Mouse (Mus musculus) kidney, adult 2 months (tissue): Measurements from ENCODE around the gene Slc35g2. TPM values are rescaled to one million over a fixed set of nuclear protein-coding genes. Genes with fewer than 3 reads are reported as not detected.

Experiments
- DNase-seq: peaks from one replicate; pipeline ENCODE4 v3.0.0; 2021
- H3K27ac ChIP-seq: fragments of 200-500 bp; 2 replicates; pipeline ENCODE4 v1.5.1; 2012; ENCODE audit warnings: low read depth, low read length, control low read depth, inconsistent platforms; ENCODE audit not compliant: insufficient read depth
- H3K27me3 ChIP-seq: fragments of 200-500 bp; replicated peaks from 2 replicates; pipeline ENCODE4 v1.6.1; 2012; ENCODE audit warnings: mild to moderate bottlenecking, moderate library complexity, low read length, inconsistent platforms; ENCODE audit not compliant: control insufficient read depth, insufficient read depth
- H3K36me3 ChIP-seq: fragments of 200-500 bp; 2 replicates; pipeline ENCODE4 v1.6.1; 2012; ENCODE audit warnings: mild to moderate bottlenecking, moderate library complexity, low read length, inconsistent platforms; ENCODE audit not compliant: control insufficient read depth, insufficient read depth
- H3K4me1 ChIP-seq: fragments of 200-500 bp; 2 replicates; pipeline ENCODE4 v1.6.1; 2011; ENCODE audit warnings: low read length; ENCODE audit not compliant: control insufficient read depth, insufficient read depth
- H3K4me3 ChIP-seq: fragments of 200-500 bp; 2 replicates; pipeline ENCODE4 v1.5.1; 2011; ENCODE audit warnings: mild to moderate bottlenecking, low read depth, low read length, control low read depth; ENCODE audit not compliant: insufficient read depth
- CTCF ChIP-seq: fragments of 200-500 bp; conservative IDR thresholded peaks from 2 replicates; pipeline ENCODE4 v1.5.1; 2011; ENCODE audit warnings: low read depth, mild to moderate bottlenecking, control low read depth, low read length, moderate library complexity, mixed read lengths; ENCODE audit not compliant: insufficient read depth, insufficient read length
- POLR2A ChIP-seq: fragments of 200-500 bp; IDR thresholded peaks from one replicate; pipeline ENCODE4 v1.6.1; 2011; ENCODE audit warnings: low read depth, low read length, control low read depth
- WGBS: fragments of 180-500 bp; shearing (Covaris S2); methylation state at CpG from one replicate; pipeline ENCODE4 v1.1.7; 2018; 5-methylcytosine and 5-hydroxymethylcytosine counted together
- polyA plus RNA-seq: library from polyadenylated mRNA; depleted of rRNA; stranded (reverse); fragments of >200 nt; gene quantifications from 2 replicates; pipeline ENCODE4 v1.2.3, GENCODE M21; 2012

The Slc35g2 gene
- polyA plus RNA-seq, 1 experiment = 2.3 TPM

DNA sequence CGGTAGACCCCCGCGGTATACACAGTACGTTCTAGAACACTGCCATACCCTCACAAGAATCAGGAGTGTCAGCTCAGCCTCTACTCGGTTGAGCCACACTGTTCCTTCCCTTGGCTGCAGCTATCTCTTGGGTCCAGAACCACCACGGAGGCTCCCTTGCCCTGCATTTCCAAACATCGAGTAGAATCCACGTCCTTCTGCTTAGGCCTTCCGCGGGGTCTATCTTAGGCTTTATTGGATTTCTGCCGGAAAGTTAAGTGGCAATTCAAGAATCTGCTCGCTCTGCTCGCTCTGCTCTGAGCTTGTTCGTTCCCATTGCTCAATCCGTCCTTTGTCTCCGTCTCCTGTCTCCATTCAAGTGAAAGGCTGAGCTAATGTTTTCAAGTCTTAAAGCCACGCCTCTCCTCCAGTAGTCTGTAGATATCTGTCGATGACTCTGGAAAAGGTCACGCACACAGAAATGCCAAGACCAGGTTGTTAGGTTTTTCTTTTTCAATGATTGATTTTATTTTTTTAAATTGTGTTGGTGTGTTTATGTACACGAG is 9.4 kb upstream of the Slc35g2 start:
- Histone ChIP-seq H3K27ac (no peak overlapping the region), H3K4me1 (peaks cover 8% of the 10 kb centered on the region), H3K27me3 (no peaks in the 10 kb centered on the region), H3K36me3 (no peaks in the 10 kb centered on the region), H3K4me3 (no peak overlapping the region)
- 88% methylated on average over 20 of the region's 20 CpGs for WGBS
- no peak for DNase-seq
- no peak for TF ChIP-seq CTCF
- no peak for TF ChIP-seq POLR2A

DNA sequence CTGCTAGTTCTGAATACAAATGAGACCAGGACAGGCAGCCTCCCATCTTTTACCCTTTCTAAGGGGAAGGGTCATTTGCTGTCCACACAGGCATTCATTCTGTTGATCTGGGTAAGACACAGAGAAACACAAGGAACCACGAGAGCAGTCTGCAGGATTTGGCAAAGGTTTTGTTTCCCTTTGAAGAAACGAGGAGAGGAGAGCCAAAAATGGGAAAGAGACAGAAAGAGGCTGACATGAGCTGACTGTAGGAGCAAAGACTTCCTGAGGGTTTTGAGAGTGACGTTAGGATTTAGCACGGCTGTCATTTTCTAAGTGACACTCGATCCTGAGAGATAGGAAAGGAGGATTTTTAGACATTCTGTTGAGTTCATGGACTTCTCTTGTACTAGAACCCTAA is 3.1 kb upstream of the Slc35g2 start:
- WGBS = 62% methylated on average over 5 of the region's 5 CpGs
- H3K36me3 ChIP-seq = no peaks in the 10 kb centered on the region
- no peaks in the 10 kb centered on the region for H3K27me3 ChIP-seq
- DNase-seq = no peak
- no peak for TF ChIP-seq CTCF
- TF ChIP-seq POLR2A = no peak
- no peak overlapping the region for H3K27ac ChIP-seq
- H3K4me3 ChIP-seq = no peak overlapping the region
- H3K4me1 ChIP-seq = no peaks in the 10 kb centered on the region

DNA sequence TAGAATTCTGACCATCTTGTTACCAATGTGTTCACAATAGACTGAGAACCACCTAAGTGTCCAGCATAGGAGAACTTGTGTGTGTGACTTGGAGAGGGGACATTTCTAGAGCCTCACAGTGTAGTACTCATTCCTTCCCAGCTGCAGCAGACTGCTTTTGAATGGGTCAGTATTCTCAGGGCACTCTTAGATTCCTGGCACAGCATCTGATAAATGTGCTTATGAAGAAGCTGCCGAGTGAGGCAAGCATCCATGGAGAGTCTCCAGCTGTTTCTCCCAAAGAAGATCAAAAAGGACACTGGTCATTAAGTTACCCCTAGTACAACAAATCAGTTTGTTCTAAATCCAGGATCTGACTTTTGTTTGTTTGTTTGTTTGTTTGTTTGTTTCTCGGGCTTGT is 2.4 kb upstream of the Slc35g2 start:
- DNase-seq = no peak
- no peaks in the 10 kb centered on the region for H3K36me3 ChIP-seq
- no peak for TF ChIP-seq CTCF
- TF ChIP-seq POLR2A = no peak
- H3K27me3 ChIP-seq = no peaks in the 10 kb centered on the region
- H3K4me3 ChIP-seq = no peak overlapping the region
- 73% methylated on average over 2 of the region's 2 CpGs for WGBS
- no peak overlapping the region for H3K27ac ChIP-seq
- H3K4me1 ChIP-seq = no peaks in the 10 kb centered on the region

DNA sequence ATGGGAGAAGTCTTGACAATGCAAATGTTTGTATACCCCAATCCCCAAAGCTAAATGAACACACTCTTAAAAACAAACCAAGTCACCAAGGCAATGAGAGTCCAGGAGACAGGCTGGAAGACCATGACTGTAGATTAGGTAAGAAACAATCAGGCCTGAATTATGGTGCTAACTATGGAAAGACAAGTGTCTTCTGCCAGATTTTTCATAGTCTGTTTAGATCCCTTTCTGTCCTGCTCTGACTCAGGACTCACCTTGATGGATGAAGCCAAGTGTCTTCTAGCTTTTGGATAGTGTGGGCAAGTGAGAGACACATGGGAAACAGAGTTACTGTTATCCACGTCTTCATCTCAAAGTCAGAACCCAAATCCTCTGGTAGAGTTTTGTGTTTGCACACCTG is 621 bp upstream of the Slc35g2 start:
- TF ChIP-seq POLR2A (no peak), CTCF (no peak)
- Histone ChIP-seq H3K4me3 (no peak overlapping the region), H3K27ac (no peak overlapping the region), H3K4me1 (no peaks in the 10 kb centered on the region), H3K36me3 (no peaks in the 10 kb centered on the region), H3K27me3 (no peaks in the 10 kb centered on the region)
- DNase-seq = no peak
- WGBS = 95% methylated on average over 1 of the region's 1 CpGs

DNA sequence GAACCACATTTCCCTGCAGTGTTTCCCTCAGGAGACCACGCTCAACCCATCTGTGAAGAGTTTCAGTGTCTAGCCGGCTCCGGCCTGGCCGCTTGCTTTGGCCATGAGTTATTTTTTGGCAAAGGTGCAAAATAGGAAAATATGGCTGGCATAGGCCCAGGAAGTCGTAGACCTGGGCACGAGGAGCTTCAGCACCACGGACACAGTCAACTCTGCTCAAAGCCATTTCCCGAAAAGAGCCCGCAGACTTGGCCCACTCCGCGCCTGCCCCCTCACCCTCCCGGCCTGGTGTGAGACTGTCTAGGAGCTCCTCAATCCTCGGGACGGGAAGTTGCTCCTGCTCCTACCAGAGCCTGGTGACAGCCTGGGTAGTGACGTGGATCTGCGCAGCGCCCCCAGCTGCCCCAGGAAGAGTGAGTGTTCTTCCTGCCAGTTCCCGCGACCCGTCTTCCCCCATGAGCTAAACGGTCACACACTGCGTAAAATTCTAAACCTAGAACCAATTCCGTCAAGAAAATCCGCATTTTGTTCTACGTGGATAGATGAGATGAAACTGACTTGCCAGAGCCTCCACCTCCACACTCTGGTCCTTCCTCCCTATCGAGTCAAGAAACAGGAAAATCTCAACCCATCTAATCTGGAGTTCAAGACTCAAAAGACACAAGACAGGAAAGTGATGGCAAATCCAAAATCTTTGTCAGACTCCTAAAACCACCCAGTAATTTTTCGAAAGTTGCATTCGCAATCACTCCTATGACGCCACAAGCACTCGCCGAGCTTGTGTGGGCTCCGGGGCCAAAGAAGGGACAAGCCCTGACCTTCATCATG is 878 bp downstream of the Slc35g2 start:
- Histone ChIP-seq H3K27me3 (no peaks in the 10 kb centered on the region), H3K4me3 (peak overlapping the region; percentile 86), H3K4me1 (no peaks in the 10 kb centered on the region), H3K27ac (no peak overlapping the region), H3K36me3 (no peaks in the 10 kb centered on the region)
- WGBS = 10% methylated on average over 32 of the region's 32 CpGs
- TF ChIP-seq CTCF = peak; percentile 25; the same call in 1 of the 2 replicates
- no peak for TF ChIP-seq POLR2A
- DNase-seq = peak; percentile 54

DNA sequence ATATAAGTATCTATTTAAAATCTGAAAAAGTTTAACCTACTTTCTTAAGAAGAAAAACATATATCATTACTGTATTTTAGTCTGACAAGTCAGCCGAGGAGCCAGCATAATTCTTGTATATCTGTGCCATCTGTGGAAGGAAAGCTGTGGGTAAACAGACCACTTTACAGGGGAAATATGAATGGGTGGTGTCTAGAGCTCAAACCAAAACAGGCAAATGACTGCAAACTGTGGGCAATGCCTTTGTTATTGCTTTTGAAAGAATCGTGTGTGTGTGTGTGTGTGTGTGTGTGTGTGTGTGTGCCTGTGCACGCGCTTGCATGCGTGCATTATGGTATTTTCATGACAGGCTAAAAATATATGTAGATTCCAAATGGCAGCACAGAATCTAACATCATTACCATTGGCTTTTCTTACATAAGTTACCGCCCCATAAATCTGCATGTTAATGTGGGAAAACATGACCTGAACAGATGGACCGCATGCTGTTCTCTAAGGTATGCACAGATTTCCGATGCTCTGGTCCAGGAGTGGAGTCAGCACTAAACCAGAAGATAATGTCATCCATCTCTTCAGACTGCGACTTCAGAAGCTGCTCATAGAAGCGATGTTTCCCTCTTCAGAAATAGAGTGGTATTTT is 10.5 kb downstream of the Slc35g2 start:
- no peaks in the 10 kb centered on the region for H3K27me3 ChIP-seq
- TF ChIP-seq POLR2A (no peak), CTCF (no peak)
- no peak overlapping the region for H3K27ac ChIP-seq
- no peak for DNase-seq
- WGBS = 89% methylated on average over 10 of the region's 10 CpGs
- H3K36me3 ChIP-seq = no peaks in the 10 kb centered on the region
- no peaks in the 10 kb centered on the region for H3K4me1 ChIP-seq
- H3K4me3 ChIP-seq = no peak overlapping the region

DNA sequence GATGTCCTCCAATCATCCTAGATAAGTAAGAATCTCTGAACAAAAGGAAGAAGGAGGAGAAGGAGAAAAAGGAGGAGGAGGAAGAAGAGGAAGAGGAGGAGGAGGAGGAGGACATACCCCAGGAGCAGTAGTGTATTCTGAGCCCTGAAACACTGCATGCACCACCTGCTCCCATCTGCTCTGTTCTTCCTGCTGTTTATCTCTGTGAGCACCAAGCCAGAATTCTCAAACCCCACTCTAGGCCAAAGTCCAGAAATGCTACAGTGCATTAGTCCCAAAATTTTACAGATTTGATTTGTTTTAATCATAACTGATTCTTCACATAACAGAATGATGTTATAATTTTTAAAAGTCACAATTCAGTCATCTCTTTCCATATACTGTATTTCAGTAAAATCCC is 11.9 kb downstream of the Slc35g2 start:
- H3K4me3 ChIP-seq = no peak overlapping the region
- TF ChIP-seq POLR2A (no peak), CTCF (no peak)
- no peaks in the 10 kb centered on the region for H3K4me1 ChIP-seq
- no peaks in the 10 kb centered on the region for H3K27me3 ChIP-seq
- no peak overlapping the region for H3K27ac ChIP-seq
- DNase-seq = no peak
- no peaks in the 10 kb centered on the region for H3K36me3 ChIP-seq
